Mouse (Mus musculus) hindbrain, embryonic 15.5 days (tissue): ENCODE data around the gene Tmem50b. TPM values are rescaled to one million over a fixed set of nuclear protein-coding genes. Genes with fewer than 3 reads are reported as not detected.

Experiments
- ATAC-seq: fragments of 200-750 bp; cut with Nextera tagmentation; 2 replicates; pipeline ENCODE4 v1.8.0; 2017; ENCODE audit warnings: low read depth, moderate number of reproducible peaks, moderate TSS enrichment; ENCODE audit not compliant: low FRiP score
- H3K27ac ChIP-seq: fragments of 300-500 bp; sonication (generic); replicated peaks from 2 replicates; pipeline ENCODE4 v1.5.1; 2015; ENCODE audit warnings: mild to moderate bottlenecking, inconsistent platforms
- H3K27me3 ChIP-seq: fragments of 300-500 bp; sonication (generic); 2 replicates; pipeline ENCODE4 v1.6.1; 2015; ENCODE audit warnings: control low read depth, inconsistent platforms
- H3K36me3 ChIP-seq: fragments of 300-500 bp; sonication (generic); 2 replicates; pipeline ENCODE4 v1.6.1; 2015; ENCODE audit warnings: control low read depth, inconsistent platforms
- H3K4me1 ChIP-seq: fragments of 300-500 bp; sonication (generic); replicated peaks from 2 replicates; pipeline ENCODE4 v1.6.1; 2015; ENCODE audit warnings: control low read depth, inconsistent platforms
- H3K4me2 ChIP-seq: fragments of 300-500 bp; sonication (generic); 2 replicates; pipeline ENCODE4 v1.6.1; 2015; ENCODE audit warnings: moderate library complexity, mild to moderate bottlenecking, inconsistent platforms
- H3K4me3 ChIP-seq: fragments of 300-500 bp; sonication (generic); 2 replicates; pipeline ENCODE4 v1.5.1; 2015; ENCODE audit warnings: mild to moderate bottlenecking, inconsistent platforms
- H3K9ac ChIP-seq: fragments of 300-500 bp; sonication (generic); 2 replicates; pipeline ENCODE4 v1.6.1; 2015; ENCODE audit warnings: inconsistent platforms
- H3K9me3 ChIP-seq: fragments of 300-500 bp; sonication (generic); 2 replicates; pipeline ENCODE4 v1.6.1; 2016; ENCODE audit warnings: control low read depth, inconsistent platforms
- WGBS: fragments of 180-500 bp; shearing (Covaris S2); methylation state at CpG from one replicate; pipeline ENCODE4 v1.1.7; 2015; 5-methylcytosine and 5-hydroxymethylcytosine counted together
- polyA plus RNA-seq: library from polyadenylated mRNA; unstranded; fragments of >200 nt; fragmentation: Nextera tagmentation; extraction: Ambion mirVana; gene quantifications from 2 replicates; pipeline ENCODE4 v1.2.1, GENCODE M21; 2015

The Tmem50b gene
- polyA plus RNA-seq, 1 experiment from 2014 or later = 99.3 TPM

DNA sequence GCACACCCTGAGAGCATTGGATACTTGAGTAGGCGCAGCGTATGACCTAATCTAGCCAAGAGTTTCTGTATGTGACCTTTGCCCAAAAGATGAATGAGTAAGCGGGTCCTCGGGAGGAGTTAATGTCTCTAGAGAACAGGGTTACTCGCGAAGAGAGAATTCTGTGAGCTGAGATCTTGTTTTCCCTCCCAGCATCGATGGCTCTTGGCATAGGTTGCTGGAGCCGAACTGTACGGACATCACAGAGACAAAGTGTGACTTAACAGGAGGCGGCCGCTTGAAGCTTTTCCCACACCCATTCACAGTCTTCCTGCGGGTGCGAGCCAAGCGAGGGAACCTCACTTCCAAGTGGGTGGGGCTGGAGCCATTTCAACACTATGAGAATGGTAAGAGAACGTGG lies 39.9 kb downstream of the Tmem50b start:
- H3K9ac ChIP-seq = no peak overlapping the region
- no peak overlapping the region for H3K4me2 ChIP-seq
- no peak for ATAC-seq
- no peaks in the 10 kb centered on the region for H3K9me3 ChIP-seq
- H3K27ac ChIP-seq = no peak overlapping the region
- H3K36me3 ChIP-seq = peaks cover 33% of the 10 kb centered on the region
- H3K4me3 ChIP-seq = no peak overlapping the region
- WGBS = 89% methylated on average over 15 of the region's 15 CpGs
- H3K4me1 ChIP-seq = peaks cover 10% of the 10 kb centered on the region
- no peaks in the 10 kb centered on the region for H3K27me3 ChIP-seq

DNA sequence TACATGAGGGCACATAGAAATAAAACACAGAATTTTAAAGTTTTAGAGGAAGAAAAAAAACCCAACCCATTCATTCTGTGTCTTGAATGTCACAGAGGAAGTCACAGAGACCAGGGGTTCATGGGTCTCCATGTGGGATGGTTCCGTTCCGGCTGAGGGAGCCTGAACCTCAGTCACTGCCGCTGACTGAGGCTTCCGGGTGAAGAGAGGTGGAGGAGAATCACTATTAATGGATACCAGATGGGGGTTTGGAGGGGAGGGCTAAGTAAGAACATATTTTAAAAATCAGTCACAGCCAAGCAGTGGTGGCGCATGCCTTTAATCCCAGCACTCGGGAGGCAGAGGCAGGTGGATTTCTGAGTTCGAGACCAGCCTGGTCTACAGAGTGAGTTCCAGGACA lies 40.4 kb downstream of the Tmem50b start:
- no peaks in the 10 kb centered on the region for H3K9me3 ChIP-seq
- H3K4me1 ChIP-seq = peaks cover 10% of the 10 kb centered on the region
- H3K27me3 ChIP-seq = no peaks in the 10 kb centered on the region
- H3K4me2 ChIP-seq = no peak overlapping the region
- 77% methylated on average over 7 of the region's 7 CpGs for WGBS
- H3K36me3 ChIP-seq = peaks cover 28% of the 10 kb centered on the region
- no peak overlapping the region for H3K4me3 ChIP-seq
- no peak overlapping the region for H3K27ac ChIP-seq
- no peak overlapping the region for H3K9ac ChIP-seq
- no peak for ATAC-seq

DNA sequence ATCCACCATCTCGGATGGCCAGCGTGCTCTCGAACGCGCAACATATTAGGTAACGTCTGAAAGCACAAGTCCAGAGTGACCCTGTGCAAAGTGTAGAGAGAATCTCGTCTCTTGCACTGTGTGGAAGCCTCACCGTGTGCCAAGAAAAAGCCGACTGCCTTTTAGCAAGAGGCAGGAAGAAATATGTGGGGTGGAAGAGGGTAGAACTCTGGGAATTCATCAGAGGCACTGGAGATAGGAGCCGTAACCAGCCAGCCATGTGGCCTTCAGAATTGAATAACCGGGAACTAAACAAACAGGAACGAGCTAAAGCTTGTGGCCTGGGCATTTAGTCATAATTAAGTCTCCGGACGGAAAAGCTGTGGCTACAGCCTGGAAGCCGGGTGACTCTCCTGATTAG lies 40.9 kb downstream of the Tmem50b start:
- H3K27ac ChIP-seq = no peak overlapping the region

DNA sequence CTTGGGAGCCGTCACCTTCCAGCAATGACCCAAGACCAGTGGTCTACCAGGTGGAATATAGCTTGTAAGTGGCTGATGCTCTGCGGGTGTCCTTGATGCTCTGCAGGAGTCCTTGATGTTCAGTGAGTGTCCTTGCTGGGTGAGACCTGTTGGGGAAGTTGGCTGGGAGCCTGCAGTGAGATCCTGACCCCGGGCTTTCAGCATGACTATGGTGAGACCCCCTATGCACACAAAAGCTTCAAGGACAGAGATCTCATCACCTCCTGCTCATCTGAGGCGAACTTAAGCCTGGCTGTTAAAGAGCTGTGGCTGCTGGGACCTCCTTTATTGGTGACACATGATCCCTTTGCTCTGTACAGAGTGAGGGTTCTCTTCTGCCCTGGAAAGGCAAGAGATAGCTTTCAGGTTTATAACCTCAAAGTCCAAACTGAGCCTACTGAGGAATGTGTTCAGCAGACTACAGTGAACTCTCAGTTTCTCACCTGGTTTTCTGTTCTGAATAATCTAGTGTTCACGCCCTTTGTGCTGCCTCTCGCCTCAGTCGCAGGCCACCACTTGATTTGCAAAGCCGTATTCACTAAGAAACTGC lies 42.5 kb downstream of the Tmem50b start:
- ATAC-seq = no peak
- Histone ChIP-seq H3K27ac (no peak overlapping the region), H3K9ac (no peak overlapping the region), H3K36me3 (peaks cover 17% of the 10 kb centered on the region), H3K27me3 (no peaks in the 10 kb centered on the region), H3K9me3 (no peaks in the 10 kb centered on the region), H3K4me3 (no peak overlapping the region), H3K4me1 (peaks cover 10% of the 10 kb centered on the region), H3K4me2 (no peak overlapping the region)
- 88% methylated on average over 8 of the region's 8 CpGs for WGBS

More for the DNA sequence above, 40.9 kb downstream of the Tmem50b start:
- Histone ChIP-seq H3K9ac (no peak overlapping the region), H3K27me3 (no peaks in the 10 kb centered on the region), H3K36me3 (peaks cover 23% of the 10 kb centered on the region), H3K4me1 (peaks cover 10% of the 10 kb centered on the region), H3K4me2 (no peak overlapping the region), H3K4me3 (no peak overlapping the region), H3K9me3 (no peaks in the 10 kb centered on the region)
- WGBS = 81% methylated on average over 15 of the region's 15 CpGs
- no peak for ATAC-seq

DNA sequence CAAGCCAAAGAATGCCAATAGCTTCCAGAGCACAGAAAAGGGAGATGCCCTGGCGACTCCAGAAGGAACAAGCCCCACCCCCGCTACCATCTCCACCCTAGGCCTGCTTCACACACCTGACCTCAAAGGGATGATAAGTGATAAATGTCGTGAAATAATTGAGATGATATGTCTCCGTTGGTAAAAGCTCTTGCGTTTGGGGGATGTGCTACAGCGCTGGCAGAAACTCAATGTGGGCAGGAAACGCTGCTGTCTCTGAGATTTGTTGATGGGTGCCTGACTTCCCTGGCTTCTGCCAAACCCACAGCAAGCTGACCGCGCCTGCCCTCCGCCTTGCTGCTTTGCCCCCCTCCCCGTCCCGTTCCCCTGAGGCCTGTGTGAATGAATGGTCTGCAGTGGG lies 44.0 kb downstream of the Tmem50b start:
- Histone ChIP-seq H3K27me3 (no peaks in the 10 kb centered on the region), H3K4me3 (no peak overlapping the region), H3K36me3 (peaks cover 10% of the 10 kb centered on the region), H3K4me2 (no peak overlapping the region), H3K27ac (no peak overlapping the region), H3K9ac (no peak overlapping the region), H3K9me3 (no peaks in the 10 kb centered on the region), H3K4me1 (peaks cover 24% of the 10 kb centered on the region)
- ATAC-seq = no peak
- WGBS = 53% methylated on average over 12 of the region's 12 CpGs

DNA sequence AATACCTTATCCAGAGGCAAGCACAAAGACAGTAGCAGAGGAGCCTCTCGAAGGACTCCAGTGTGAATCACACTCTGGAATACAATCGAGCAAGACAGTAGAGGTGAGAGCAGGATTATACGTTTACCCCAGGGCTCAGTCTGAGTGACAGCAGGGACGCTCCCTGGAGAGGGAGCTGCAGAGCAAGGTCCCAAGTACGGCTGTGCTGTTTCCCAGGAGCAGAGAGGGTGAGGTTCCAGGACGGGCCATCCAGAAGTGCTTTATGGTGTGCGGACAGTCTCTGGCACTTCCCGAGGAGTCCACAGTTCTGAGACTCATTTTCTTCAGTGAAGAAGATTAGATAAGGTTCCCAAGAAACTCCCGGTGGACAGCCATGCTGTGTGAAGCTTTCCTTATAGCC lies 45.5 kb downstream of the Tmem50b start:
- H3K4me2 ChIP-seq = no peak overlapping the region
- no peak for ATAC-seq
- H3K4me1 ChIP-seq = peaks cover 36% of the 10 kb centered on the region
- WGBS = 58% methylated on average over 9 of the region's 9 CpGs
- H3K27me3 ChIP-seq = no peaks in the 10 kb centered on the region
- H3K36me3 ChIP-seq = peaks cover 7% of the 10 kb centered on the region
- no peaks in the 10 kb centered on the region for H3K9me3 ChIP-seq
- no peak overlapping the region for H3K9ac ChIP-seq
- no peak overlapping the region for H3K27ac ChIP-seq
- H3K4me3 ChIP-seq = no peak overlapping the region

DNA sequence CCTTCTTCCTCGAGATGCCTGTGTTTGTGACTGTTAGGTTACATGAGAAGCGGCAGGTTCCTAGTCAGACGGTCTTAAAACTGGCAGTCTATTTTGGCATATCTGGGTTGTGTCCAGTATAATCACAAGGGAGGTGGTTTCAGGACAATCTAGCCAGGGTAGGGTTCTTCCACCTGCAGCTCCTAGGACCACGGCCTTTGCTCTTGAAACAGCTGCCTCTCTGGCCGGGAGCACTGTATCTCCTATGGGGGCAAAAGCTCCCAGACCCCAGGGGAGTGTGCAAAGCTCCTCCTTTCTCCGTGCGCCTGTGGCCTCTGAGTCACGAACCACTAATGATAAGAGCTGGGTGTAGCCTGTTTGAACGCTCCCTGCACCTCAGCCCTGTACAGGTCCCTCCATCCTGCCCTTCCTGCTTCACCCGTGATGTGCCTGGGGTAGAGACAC lies 46.5 kb downstream of the Tmem50b start:
- Histone ChIP-seq H3K4me3 (no peak overlapping the region), H3K9ac (no peak overlapping the region), H3K4me1 (peaks cover 41% of the 10 kb centered on the region), H3K36me3 (peaks cover 7% of the 10 kb centered on the region), H3K27ac (no peak overlapping the region), H3K4me2 (no peak overlapping the region), H3K27me3 (no peaks in the 10 kb centered on the region), H3K9me3 (no peaks in the 10 kb centered on the region)
- no peak for ATAC-seq
- 81% methylated on average over 10 of the region's 10 CpGs for WGBS

DNA sequence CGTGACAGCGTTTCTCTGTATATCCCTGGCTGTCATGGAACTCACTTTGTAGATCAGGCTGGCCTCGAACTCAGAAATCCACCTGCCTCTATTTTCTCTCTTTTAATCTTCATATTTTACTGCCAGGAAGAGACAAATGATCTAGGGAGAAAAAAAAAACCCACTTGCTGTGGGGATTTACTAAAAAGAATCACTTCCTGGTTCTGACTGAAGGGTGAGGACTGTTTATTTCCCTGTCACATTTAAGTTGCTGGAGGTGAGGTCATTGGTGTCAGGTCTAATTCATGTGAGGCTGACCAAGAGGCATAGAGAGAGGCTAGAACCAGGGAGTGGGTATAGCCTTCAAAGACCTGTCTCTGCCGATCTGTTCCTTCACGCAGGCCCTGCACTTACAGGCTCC lies 48.0 kb downstream of the Tmem50b start:
- H3K9me3 ChIP-seq = no peaks in the 10 kb centered on the region
- whole genome bisulfite sequencing = 65% methylated on average over 5 of the region's 5 CpGs

DNA sequence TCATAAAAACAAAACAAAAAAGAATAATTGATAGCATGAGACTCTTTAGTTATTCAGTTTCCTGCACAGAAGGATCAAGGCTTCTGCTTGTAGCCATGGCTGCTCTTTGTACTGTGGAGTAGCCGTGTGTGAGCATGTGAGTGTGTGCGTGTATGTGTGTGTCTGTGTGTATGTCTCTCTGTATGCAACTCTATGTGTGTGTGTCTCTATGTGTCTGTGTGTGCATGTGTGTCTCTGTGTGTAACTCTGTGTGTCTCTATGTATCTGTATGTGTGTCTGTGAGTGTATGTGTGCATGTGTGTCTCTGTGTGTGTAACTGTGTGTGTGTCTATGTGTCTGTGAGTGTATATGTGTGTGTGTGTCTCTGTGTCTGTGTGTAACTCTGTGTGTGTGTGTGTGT lies 48.6 kb downstream of the Tmem50b start:
- Histone ChIP-seq H3K4me2 (peak overlapping the region; percentile 72), H3K4me1 (peaks cover 40% of the 10 kb centered on the region), H3K4me3 (peak overlapping the region; percentile 30), H3K27me3 (no peaks in the 10 kb centered on the region), H3K36me3 (no peaks in the 10 kb centered on the region), H3K9me3 (no peaks in the 10 kb centered on the region), H3K9ac (peak overlapping the region; percentile 16; the same call in 1 of the 2 replicates), H3K27ac (no peak overlapping the region)
- 59% methylated on average over 2 of the region's 2 CpGs for WGBS
- ATAC-seq = no peak

More for the DNA sequence above, 48.0 kb downstream of the Tmem50b start:
- H3K27me3 ChIP-seq = no peaks in the 10 kb centered on the region
- 0 out of 2 replicates have a peak overlapping the region, but pooled peaks have one; percentile 11 for H3K9ac ChIP-seq
- no peak for ATAC-seq
- no peak overlapping the region for H3K27ac ChIP-seq
- peak overlapping the region; percentile 72; the same call in 1 of the 2 replicates for H3K4me2 ChIP-seq
- peaks cover 41% of the 10 kb centered on the region for H3K4me1 ChIP-seq
- H3K36me3 ChIP-seq = no peaks in the 10 kb centered on the region
- H3K4me3 ChIP-seq = no peak overlapping the region

DNA sequence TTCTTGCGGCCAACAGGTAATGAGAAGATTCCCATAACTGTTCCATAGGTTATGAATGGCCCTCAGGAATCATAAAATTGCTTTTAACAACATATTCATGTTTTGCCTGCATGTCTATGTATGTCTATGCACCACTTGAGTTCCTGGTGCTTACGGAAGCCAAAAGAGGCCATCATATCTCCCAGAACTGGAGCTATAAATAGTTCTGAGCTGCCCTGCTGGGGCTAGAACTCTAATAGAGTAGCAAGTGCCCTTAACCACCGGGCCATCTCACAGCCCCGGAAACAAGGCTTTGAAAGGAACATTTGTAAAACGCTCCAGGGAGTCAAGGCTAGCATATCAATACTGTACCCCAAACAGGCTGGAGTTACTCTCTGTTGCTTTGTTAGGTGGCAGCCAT lies 49.0 kb downstream of the Tmem50b start:
- no peaks in the 10 kb centered on the region for H3K9me3 ChIP-seq
- H3K36me3 ChIP-seq = no peaks in the 10 kb centered on the region
- H3K9ac ChIP-seq = peak overlapping the region; percentile 16; the same call in 1 of the 2 replicates
- no peaks in the 10 kb centered on the region for H3K27me3 ChIP-seq
- H3K4me1 ChIP-seq = peaks cover 36% of the 10 kb centered on the region
- ATAC-seq = no peak
- peak overlapping the region; percentile 30 for H3K4me3 ChIP-seq
- WGBS = 35% methylated on average over 5 of the region's 5 CpGs
- peak overlapping the region; percentile 72 for H3K4me2 ChIP-seq
- no peak overlapping the region for H3K27ac ChIP-seq

DNA sequence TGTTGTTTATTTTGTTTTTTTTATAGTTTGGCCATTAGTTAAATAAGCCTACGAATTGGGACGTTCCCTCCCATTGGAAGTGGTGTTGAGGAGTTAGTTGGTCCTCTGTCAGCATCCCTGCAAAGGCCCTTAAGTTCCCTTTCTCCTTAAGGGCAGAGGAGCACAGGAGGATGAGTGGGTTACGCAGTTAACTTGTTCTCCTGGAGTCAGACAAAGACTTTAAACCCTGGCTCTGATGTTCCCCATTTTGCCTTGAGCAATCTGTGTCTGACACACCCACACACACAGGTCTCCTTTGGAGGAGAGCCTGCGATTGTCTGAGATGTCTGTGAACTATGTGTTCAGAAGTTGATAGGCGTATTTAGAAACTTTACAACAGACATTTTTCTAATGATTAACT lies 49.6 kb downstream of the Tmem50b start:
- no peaks in the 10 kb centered on the region for H3K27me3 ChIP-seq
- H3K4me2 ChIP-seq = peak overlapping the region; percentile 72
- ATAC-seq = no peak
- no peaks in the 10 kb centered on the region for H3K9me3 ChIP-seq
- no peak overlapping the region for H3K27ac ChIP-seq
- H3K4me1 ChIP-seq = peaks cover 31% of the 10 kb centered on the region
- peak overlapping the region; percentile 89 for H3K4me3 ChIP-seq
- H3K36me3 ChIP-seq = no peaks in the 10 kb centered on the region
- H3K9ac ChIP-seq = 0 out of 2 replicates have a peak overlapping the region, but pooled peaks have one; percentile 88
- 46% methylated on average over 5 of the region's 5 CpGs for WGBS

DNA sequence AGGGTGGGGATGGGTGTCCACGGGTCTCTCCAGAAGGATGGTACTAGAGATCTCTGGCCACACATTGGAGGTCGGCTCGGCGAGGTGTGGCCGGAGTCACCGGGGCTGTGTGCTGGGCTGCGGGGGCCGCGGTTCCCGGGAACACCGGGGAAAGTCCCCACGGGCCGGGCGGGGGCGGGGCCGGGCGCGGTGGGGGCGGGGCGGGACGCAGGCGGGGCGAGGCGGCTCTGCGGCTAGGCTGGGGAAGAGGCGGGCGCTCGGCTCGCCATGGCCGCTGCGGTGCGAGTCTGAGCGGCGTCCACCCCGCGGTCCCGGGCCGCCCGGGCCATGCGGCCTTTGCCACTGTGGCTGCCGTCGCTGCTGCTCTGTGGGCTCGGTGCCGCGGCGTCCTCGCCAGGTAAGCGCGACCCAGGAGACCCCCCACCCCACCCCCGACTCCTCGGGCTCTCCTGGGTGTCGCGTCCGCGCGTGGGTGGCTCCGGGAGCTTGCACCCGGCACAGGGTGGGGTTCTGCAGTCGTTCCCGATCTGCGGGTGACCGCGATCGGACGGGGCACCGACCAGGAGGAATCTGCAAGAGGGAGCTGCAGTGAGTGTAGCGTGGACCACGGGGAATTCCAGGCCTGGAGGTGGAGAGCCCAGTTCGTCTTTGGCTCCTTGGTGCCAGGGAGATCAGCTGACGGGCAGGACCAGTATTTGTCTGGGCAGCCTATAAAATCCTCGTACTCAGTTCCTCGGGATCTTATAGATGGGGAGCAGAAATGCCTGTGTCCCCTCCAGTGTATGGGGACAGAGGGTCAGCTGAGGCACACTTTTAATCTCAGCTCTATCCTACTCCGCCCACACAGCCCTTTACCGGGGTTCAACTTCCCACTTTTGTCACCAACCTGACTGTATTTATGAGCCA lies 50.5 kb downstream of the Tmem50b start, which contains the start of gene Ifngr2:
Gene Ifngr2, plus strand, starts transcription at position 237 of the 906 bp plus-strand sequence.
- peak within 1 kb of the TSS; percentile 88 for H3K9ac ChIP-seq
- WGBS = 1% methylated on average over 57 of the region's 74 CpGs
- ATAC-seq = peak; percentile 87
- H3K4me3 ChIP-seq = peak within 1 kb of the TSS; percentile 89
- peaks cover 32% of the 10 kb centered on the region for H3K4me1 ChIP-seq
- no peaks in the 10 kb centered on the region for H3K36me3 ChIP-seq
- no peaks in the 10 kb centered on the region for H3K9me3 ChIP-seq
- H3K4me2 ChIP-seq = peak within 1 kb of the TSS; percentile 72
- peak within 1 kb of the TSS; percentile 69 for H3K27ac ChIP-seq
- no peaks in the 10 kb centered on the region for H3K27me3 ChIP-seq
